Mouse (Mus musculus): ENCODE data around the gene Malsu1. TPM values are rescaled to one million over a fixed set of nuclear protein-coding genes. Genes with fewer than 3 reads are reported as not detected.
A peak's percentile ranks its signal among the peaks of the same experiment; 100 is the strongest.

The Malsu1 gene
- 58.3 and 66.8 TPM in 2 replicates for polyA plus RNA-seq (2015; fragmentation: Nextera tagmentation; extraction: Ambion mirVana)

GRCm38 (mm10) chr6:49073304-49074116 is at the start of gene Malsu1:
Gene Malsu1 (plus strand): TSS chr6:49073795.
- H3K27ac ChIP-seq (ENCODE audit: low read depth, low read length) = peak within 1 kb of the TSS; percentile 84
- peak; percentile 99 for ATAC-seq
- H3K9me3 ChIP-seq (ENCODE audit: control insufficient read depth, low read length) = no peaks in the 10 kb centered on the region
- under 1% methylated on average over 49 of the region's 49 CpGs for WGBS
- H3K36me3 ChIP-seq (ENCODE audit: control insufficient read depth, insufficient read depth, low read length) = no peaks in the 10 kb centered on the region
- H3K4me1 ChIP-seq (ENCODE audit: control insufficient read depth, insufficient read depth, low read depth, low read length) = peaks cover 16% of the 10 kb centered on the region
- no peaks in the 10 kb centered on the region for H3K27me3 ChIP-seq (replicated peaks; ENCODE audit: control insufficient read depth, insufficient read depth, low read length)
- H3K4me2 ChIP-seq (ENCODE audit: low read length) = peak within 1 kb of the TSS; percentile 86
- peak within 1 kb of the TSS; percentile 99 for H3K4me3 ChIP-seq (ENCODE audit: low read length)
- peak within 1 kb of the TSS; percentile 97 for H3K9ac ChIP-seq (ENCODE audit: low read depth, low read length)

GRCm38 (mm10) chr6:49025290-49025689 is 48.3 kb upstream of the Malsu1 start:
- no peak overlapping the region for H3K27ac ChIP-seq (ENCODE audit: low read depth, low read length)
- no peaks in the 10 kb centered on the region for H3K27me3 ChIP-seq (replicated peaks; ENCODE audit: control insufficient read depth, insufficient read depth, low read length)
- H3K36me3 ChIP-seq (ENCODE audit: control insufficient read depth, insufficient read depth, low read length) = no peaks in the 10 kb centered on the region
- no peak overlapping the region for H3K9ac ChIP-seq (ENCODE audit: low read depth, low read length)
- WGBS = 84% methylated on average over 7 of the region's 7 CpGs
- H3K4me2 ChIP-seq (ENCODE audit: low read length) = no peak overlapping the region
- H3K4me3 ChIP-seq (ENCODE audit: low read length) = no peak overlapping the region
- ATAC-seq = no peak
- no peaks in the 10 kb centered on the region for H3K9me3 ChIP-seq (ENCODE audit: control insufficient read depth, low read length)
- no peaks in the 10 kb centered on the region for H3K4me1 ChIP-seq (ENCODE audit: control insufficient read depth, insufficient read depth, low read depth, low read length)

GRCm38 (mm10) chr6:49026496-49026895 is 47.1 kb upstream of the Malsu1 start:
- Histone ChIP-seq H3K36me3 (ENCODE audit: control insufficient read depth, insufficient read depth, low read length) (no peaks in the 10 kb centered on the region), H3K4me2 (ENCODE audit: low read length) (no peak overlapping the region), H3K27ac (ENCODE audit: low read depth, low read length) (no peak overlapping the region), H3K9ac (ENCODE audit: low read depth, low read length) (no peak overlapping the region), H3K27me3 (replicated peaks; ENCODE audit: control insufficient read depth, insufficient read depth, low read length) (no peaks in the 10 kb centered on the region), H3K9me3 (ENCODE audit: control insufficient read depth, low read length) (no peaks in the 10 kb centered on the region), H3K4me1 (ENCODE audit: control insufficient read depth, insufficient read depth, low read depth, low read length) (no peaks in the 10 kb centered on the region), H3K4me3 (ENCODE audit: low read length) (no peak overlapping the region)
- WGBS = 93% methylated on average over 5 of the region's 5 CpGs
- no peak for ATAC-seq

- WGBS = 94% methylated on average over 6 of the region's 6 CpGs
- Histone ChIP-seq H3K4me3 (ENCODE audit: low read length) (no peak overlapping the region), H3K9ac (ENCODE audit: low read depth, low read length) (no peak overlapping the region), H3K27me3 (replicated peaks; ENCODE audit: control insufficient read depth, insufficient read depth, low read length) (no peaks in the 10 kb centered on the region), H3K36me3 (ENCODE audit: control insufficient read depth, insufficient read depth, low read length) (no peaks in the 10 kb centered on the region), H3K27ac (ENCODE audit: low read depth, low read length) (no peak overlapping the region), H3K4me2 (ENCODE audit: low read length) (no peak overlapping the region), H3K4me1 (ENCODE audit: control insufficient read depth, insufficient read depth, low read depth, low read length) (no peaks in the 10 kb centered on the region), H3K9me3 (ENCODE audit: control insufficient read depth, low read length) (no peaks in the 10 kb centered on the region)
- no peak for ATAC-seq
Measured at GRCm38 (mm10) chr6:49028019-49028418, 45.6 kb upstream of the Malsu1 start.

- no peak overlapping the region for H3K27ac ChIP-seq (ENCODE audit: low read depth, low read length)
- H3K4me3 ChIP-seq (ENCODE audit: low read length) = no peak overlapping the region
- 90% methylated on average over 3 of the region's 3 CpGs for whole genome bisulfite sequencing
- no peak for ATAC-seq
- H3K27me3 ChIP-seq (replicated peaks; ENCODE audit: control insufficient read depth, insufficient read depth, low read length) = no peaks in the 10 kb centered on the region
- no peak overlapping the region for H3K4me2 ChIP-seq (ENCODE audit: low read length)
- H3K36me3 ChIP-seq (ENCODE audit: control insufficient read depth, insufficient read depth, low read length) = no peaks in the 10 kb centered on the region
- no peaks in the 10 kb centered on the region for H3K4me1 ChIP-seq (ENCODE audit: control insufficient read depth, insufficient read depth, low read depth, low read length)
- no peaks in the 10 kb centered on the region for H3K9me3 ChIP-seq (ENCODE audit: control insufficient read depth, low read length)
- no peak overlapping the region for H3K9ac ChIP-seq (ENCODE audit: low read depth, low read length)
Measured at GRCm38 (mm10) chr6:49028708-49029107, 44.9 kb upstream of the Malsu1 start.

GRCm38 (mm10) chr6:49031230-49031629 is 42.4 kb upstream of the Malsu1 start:
- Histone ChIP-seq H3K4me1 (ENCODE audit: control insufficient read depth, insufficient read depth, low read depth, low read length) (no peaks in the 10 kb centered on the region), H3K27ac (ENCODE audit: low read depth, low read length) (no peak overlapping the region), H3K4me2 (ENCODE audit: low read length) (no peak overlapping the region), H3K9me3 (ENCODE audit: control insufficient read depth, low read length) (no peaks in the 10 kb centered on the region), H3K36me3 (ENCODE audit: control insufficient read depth, insufficient read depth, low read length) (no peaks in the 10 kb centered on the region), H3K27me3 (replicated peaks; ENCODE audit: control insufficient read depth, insufficient read depth, low read length) (peaks cover 3% of the 10 kb centered on the region), H3K9ac (ENCODE audit: low read depth, low read length) (no peak overlapping the region), H3K4me3 (ENCODE audit: low read length) (no peak overlapping the region)
- ATAC-seq = no peak
- 88% methylated on average over 4 of the region's 4 CpGs for WGBS

GRCm38 (mm10) chr6:49032783-49033182 is 40.8 kb upstream of the Malsu1 start:
- H3K36me3 ChIP-seq (ENCODE audit: control insufficient read depth, insufficient read depth, low read length) = no peaks in the 10 kb centered on the region
- no peak overlapping the region for H3K4me3 ChIP-seq (ENCODE audit: low read length)
- 62% methylated on average over 4 of the region's 4 CpGs for WGBS
- H3K27me3 ChIP-seq (replicated peaks; ENCODE audit: control insufficient read depth, insufficient read depth, low read length) = peaks cover 7% of the 10 kb centered on the region
- no peaks in the 10 kb centered on the region for H3K4me1 ChIP-seq (ENCODE audit: control insufficient read depth, insufficient read depth, low read depth, low read length)
- no peaks in the 10 kb centered on the region for H3K9me3 ChIP-seq (ENCODE audit: control insufficient read depth, low read length)
- ATAC-seq = no peak
- H3K27ac ChIP-seq (ENCODE audit: low read depth, low read length) = no peak overlapping the region
- no peak overlapping the region for H3K4me2 ChIP-seq (ENCODE audit: low read length)
- no peak overlapping the region for H3K9ac ChIP-seq (ENCODE audit: low read depth, low read length)

- Histone ChIP-seq H3K27me3 (replicated peaks; ENCODE audit: control insufficient read depth, insufficient read depth, low read length) (peaks cover 7% of the 10 kb centered on the region), H3K27ac (ENCODE audit: low read depth, low read length) (no peak within 1 kb of the TSS), H3K36me3 (ENCODE audit: control insufficient read depth, insufficient read depth, low read length) (no peaks in the 10 kb centered on the region), H3K9ac (ENCODE audit: low read depth, low read length) (no peak within 1 kb of the TSS), H3K4me2 (ENCODE audit: low read length) (peak within 1 kb of the TSS; percentile 27), H3K9me3 (ENCODE audit: control insufficient read depth, low read length) (no peaks in the 10 kb centered on the region), H3K4me1 (ENCODE audit: control insufficient read depth, insufficient read depth, low read depth, low read length) (no peaks in the 10 kb centered on the region), H3K4me3 (ENCODE audit: low read length) (no peak within 1 kb of the TSS; the same call in 1 of the 2 replicates)
- WGBS = 47% methylated on average over 28 of the region's 28 CpGs
- no peak for ATAC-seq
Measured at GRCm38 (mm10) chr6:49036275-49037267, 37.0 kb upstream of the Malsu1 start, which contains the start of gene Gpnmb. Gene Gpnmb (plus strand): TSS chr6:49036546.

GRCm38 (mm10) chr6:49037268-49037662 is 36.3 kb upstream of the Malsu1 start:
- Histone ChIP-seq H3K4me1 (ENCODE audit: control insufficient read depth, insufficient read depth, low read depth, low read length) (no peaks in the 10 kb centered on the region), H3K9me3 (ENCODE audit: control insufficient read depth, low read length) (no peaks in the 10 kb centered on the region), H3K27me3 (replicated peaks; ENCODE audit: control insufficient read depth, insufficient read depth, low read length) (peaks cover 7% of the 10 kb centered on the region), H3K27ac (ENCODE audit: low read depth, low read length) (no peak overlapping the region), H3K4me2 (ENCODE audit: low read length) (no peak overlapping the region), H3K4me3 (ENCODE audit: low read length) (no peak overlapping the region), H3K36me3 (ENCODE audit: control insufficient read depth, insufficient read depth, low read length) (no peaks in the 10 kb centered on the region), H3K9ac (ENCODE audit: low read depth, low read length) (no peak overlapping the region)
- WGBS = 70% methylated on average over 12 of the region's 12 CpGs
- no peak for ATAC-seq

Measured in hindbrain, embryonic 16.5 days (tissue).